Mouse (Mus musculus): ENCODE results near the gene Gm8005. TPM values are rescaled to one million over a fixed set of nuclear protein-coding genes. Genes with fewer than 3 reads are reported as not detected.

Gene Gm8005
- not detected for polyA plus RNA-seq (2015; fragmentation: Illumina TruSeq; extraction: RNeasy Lipid Tissue Mini Kit (QIAGEN cat#74804); ENCODE audit: insufficient read depth, low replicate concordance)

GRCm38 (mm10) chr14:42439573-42439972 lies at the start of gene Gm8005:
TSS of gene Gm8005 (minus strand) at chr14:42439673.

DNA sequence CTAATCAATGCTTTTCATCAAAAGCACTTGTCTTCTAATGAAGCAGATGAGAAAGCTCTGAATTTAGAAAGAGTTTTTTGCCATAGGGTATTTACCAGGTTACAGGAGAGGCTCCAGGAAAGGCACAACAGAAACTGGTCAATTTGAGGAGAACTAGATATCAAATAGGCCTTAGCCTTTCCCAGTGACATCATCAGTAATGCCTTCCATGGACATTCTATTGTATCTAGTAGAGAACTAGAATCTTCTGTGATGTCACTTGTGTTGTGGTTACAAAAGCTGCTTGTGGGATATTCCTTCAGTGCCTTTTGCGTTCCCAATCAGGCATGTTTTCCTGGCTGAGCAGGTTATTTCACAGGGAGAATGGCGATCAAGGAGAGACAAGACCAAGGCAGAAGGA lies 24.1 kb upstream of the Gm8005 start, which contains the start of gene Gm8011:
Gene Gm8011 (plus strand): TSS at position 301 of the 400 bp plus-strand sequence.

Other genes with a start within 250 kb of the Gm8005 start
- not detected for gene Gm3573, start 248.9 kb downstream of the Gm8005 start, polyA plus RNA-seq (2015; fragmentation: Illumina TruSeq; extraction: RNeasy Lipid Tissue Mini Kit (QIAGEN cat#74804); ENCODE audit: insufficient read depth, low replicate concordance)
- gene Gm17026, start 179.6 kb downstream of the Gm8005 start, polyA plus RNA-seq (2015; fragmentation: Illumina TruSeq; extraction: RNeasy Lipid Tissue Mini Kit (QIAGEN cat#74804); ENCODE audit: insufficient read depth, low replicate concordance): not detected
- not detected for gene Gm9611, start 142.3 kb downstream of the Gm8005 start, polyA plus RNA-seq (2015; fragmentation: Illumina TruSeq; extraction: RNeasy Lipid Tissue Mini Kit (QIAGEN cat#74804); ENCODE audit: insufficient read depth, low replicate concordance)
- gene Gm7995, start 129.5 kb downstream of the Gm8005 start, polyA plus RNA-seq (2015; fragmentation: Illumina TruSeq; extraction: RNeasy Lipid Tissue Mini Kit (QIAGEN cat#74804); ENCODE audit: insufficient read depth, low replicate concordance): not detected
- not detected for gene Gm8011, start 24.2 kb upstream of the Gm8005 start, polyA plus RNA-seq (2015; fragmentation: Illumina TruSeq; extraction: RNeasy Lipid Tissue Mini Kit (QIAGEN cat#74804); ENCODE audit: insufficient read depth, low replicate concordance)
- not detected for gene Gm8020, start 62.7 kb upstream of the Gm8005 start, polyA plus RNA-seq (2015; fragmentation: Illumina TruSeq; extraction: RNeasy Lipid Tissue Mini Kit (QIAGEN cat#74804); ENCODE audit: insufficient read depth, low replicate concordance)
- gene Gm8024, start 84.6 kb upstream of the Gm8005 start, polyA plus RNA-seq (2015; fragmentation: Illumina TruSeq; extraction: RNeasy Lipid Tissue Mini Kit (QIAGEN cat#74804); ENCODE audit: insufficient read depth, low replicate concordance): not detected
- not detected for gene Gm17124, start 160.2 kb upstream of the Gm8005 start, polyA plus RNA-seq (2015; fragmentation: Illumina TruSeq; extraction: RNeasy Lipid Tissue Mini Kit (QIAGEN cat#74804); ENCODE audit: insufficient read depth, low replicate concordance)
- not detected for gene Gm3633, start 202.2 kb upstream of the Gm8005 start, polyA plus RNA-seq (2015; fragmentation: Illumina TruSeq; extraction: RNeasy Lipid Tissue Mini Kit (QIAGEN cat#74804); ENCODE audit: insufficient read depth, low replicate concordance)
- gene Gm10378, start 216.3 kb upstream of the Gm8005 start, polyA plus RNA-seq (2015; fragmentation: Illumina TruSeq; extraction: RNeasy Lipid Tissue Mini Kit (QIAGEN cat#74804); ENCODE audit: insufficient read depth, low replicate concordance): not detected